In the genomic region with DNA sequence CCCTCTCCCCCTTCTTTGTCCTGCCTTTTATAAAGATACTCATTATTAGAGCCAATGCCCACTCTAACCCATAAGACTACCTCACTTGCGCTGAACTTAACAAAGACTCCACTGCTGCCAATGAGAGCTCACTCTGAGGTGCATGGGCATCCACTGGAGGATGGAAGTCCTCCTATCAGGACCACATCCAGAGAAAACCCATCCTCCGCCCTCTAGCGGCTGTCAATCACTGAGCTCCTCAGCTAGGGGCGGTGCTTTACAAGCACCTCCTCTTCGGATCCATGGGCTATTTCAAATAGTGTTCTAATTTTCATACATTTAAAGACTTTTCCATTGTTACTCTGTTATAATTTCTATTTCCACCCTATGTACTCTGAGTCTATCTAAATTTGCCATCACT, we compare ENCODE assay signal across 22 mouse cellular contexts.
"Had no signal": no experiment of that assay in that cellular context is flagged by ENCODE, and none has a peak within 500 bp of the region (broad histone marks: within the 10 kb centered on the region; RNA-seq: fewer than 3 reads in every experiment).

No protein-coding gene starts in this region.

- H3K4me1 ChIP-seq: kidney, embryonic 15.5 days; limb, embryonic 10.5 days; liver, embryonic 12.5 days; liver, embryonic 15.5 days; lung, embryonic 15.5 days; neural tube, embryonic 12.5 days had no signal

- H3K9ac ChIP-seq: kidney, embryonic 15.5 days; limb, embryonic 13.5 days; liver, embryonic 12.5 days; liver, embryonic 15.5 days; lung, embryonic 15.5 days; midbrain, embryonic 15.5 days; neural tube, embryonic 12.5 days; neural tube, embryonic 15.5 days had no signal

- H3K36me3 ChIP-seq: kidney, embryonic 15.5 days; limb, embryonic 10.5 days; limb, embryonic 13.5 days; liver, embryonic 12.5 days; liver, embryonic 15.5 days; lung, embryonic 15.5 days; midbrain, embryonic 15.5 days; neural tube, embryonic 12.5 days; neural tube, embryonic 15.5 days had no signal

- H3K9me3 ChIP-seq: kidney, embryonic 15.5 days; limb, embryonic 10.5 days; limb, embryonic 13.5 days; liver, embryonic 12.5 days; liver, embryonic 15.5 days; lung, embryonic 15.5 days; midbrain, embryonic 15.5 days; neural tube, embryonic 12.5 days; neural tube, embryonic 15.5 days had no signal

- DNase-seq: kidney, adult 11 months; kidney, adult 8-10 months; kidney, postnatal 14 days; layer of hippocampus, adult 9-11 months; liver; lung, postnatal 14 days; lung, postnatal 4 days; right cerebral cortex, postnatal 25 days; spleen, adult 18-20 months; thymus, adult 18-20 months; thymus, postnatal 36 days had no signal

- H3K4me3 ChIP-seq: kidney, embryonic 15.5 days; layer of hippocampus, adult 2 months; limb, embryonic 10.5 days; limb, embryonic 13.5 days; liver, embryonic 12.5 days; liver, embryonic 15.5 days; lung, embryonic 15.5 days; midbrain, embryonic 15.5 days; neural tube, embryonic 12.5 days; neural tube, embryonic 15.5 days had no signal

- H3K27me3 ChIP-seq: kidney, embryonic 15.5 days; liver, embryonic 12.5 days; liver, embryonic 15.5 days; lung, embryonic 15.5 days; midbrain, embryonic 15.5 days; neural tube, embryonic 12.5 days; neural tube, embryonic 15.5 days had no signal

- H3K4me2 ChIP-seq: kidney, embryonic 15.5 days; limb, embryonic 13.5 days; liver, embryonic 12.5 days; liver, embryonic 15.5 days; lung, embryonic 15.5 days; midbrain, embryonic 11.5 days; midbrain, embryonic 15.5 days; neural tube, embryonic 12.5 days; neural tube, embryonic 15.5 days had no signal

- H3K27ac ChIP-seq: kidney, embryonic 15.5 days; layer of hippocampus, adult 2 months; limb, embryonic 10.5 days; limb, embryonic 13.5 days; liver, embryonic 12.5 days; liver, embryonic 15.5 days; lung, embryonic 15.5 days; midbrain, embryonic 15.5 days; neural tube, embryonic 12.5 days; neural tube, embryonic 15.5 days had no signal

- ATAC-seq: liver, embryonic 12.5 days; midbrain, embryonic 15.5 days had no signal
